Mouse (Mus musculus): ENCODE measurements around the gene Olfr1152. TPM values are rescaled to one million over a fixed set of nuclear protein-coding genes. Genes with fewer than 3 reads are reported as not detected.

Gene Olfr1152
- total RNA-seq (2014; rRNA removed; ENCODE audit: low replicate concordance) (not detected in 2 replicates), polyA plus RNA-seq (2015; fragmentation: Nextera tagmentation; extraction: Ambion mirVana) (not detected in 2 replicates)

GRCm38 (mm10) chr2:87866192-87866591 is at the start of gene Olfr1152:
TSS of gene Olfr1152 (plus strand) at chr2:87866492.
- H3K36me3 ChIP-seq (replicated peaks; ENCODE audit: control insufficient read depth, insufficient read depth, low read length): no peaks in the 10 kb centered on the region
- H3K27ac ChIP-seq (ENCODE audit: low read depth): no peak within 1 kb of the TSS
- no peak within 1 kb of the TSS for H3K4me3 ChIP-seq (ENCODE audit: low read depth, low read length)
- TF ChIP-seq EP300 (IDR thresholded peaks at IDR 0.05; ENCODE audit: low read depth) (no peak), CTCF (IDR thresholded peaks at IDR 0.05; ENCODE audit: low read depth) (no peak)
- DNase-seq (ENCODE audit: low spot score) (no peak), ATAC-seq (ENCODE audit: insufficient read depth, low read depth) (no peak)
- H3K4me2 ChIP-seq (ENCODE audit: low read depth, low read length): no peak within 1 kb of the TSS
- H3K9me3 ChIP-seq (replicated peaks; ENCODE audit: control insufficient read depth, low read length): no peaks in the 10 kb centered on the region
- H3K9ac ChIP-seq (replicated peaks; ENCODE audit: low read depth, low read length): no peak within 1 kb of the TSS
- no peaks in the 10 kb centered on the region for H3K4me1 ChIP-seq (ENCODE audit: control insufficient read depth, insufficient read depth)
- H3K27me3 ChIP-seq (ENCODE audit: control insufficient read depth, insufficient read depth, low read length): no peaks in the 10 kb centered on the region

GRCm38 (mm10) chr2:87830233-87830632 is 36.1 kb upstream of the Olfr1152 start, which contains the start of gene Olfr1148:
TSS of gene Olfr1148 (plus strand) at chr2:87830533.
- Histone ChIP-seq H3K4me1 (ENCODE audit: control insufficient read depth, insufficient read depth) (no peaks in the 10 kb centered on the region), H3K36me3 (replicated peaks; ENCODE audit: control insufficient read depth, insufficient read depth, low read length) (no peaks in the 10 kb centered on the region), H3K9me3 (replicated peaks; ENCODE audit: control insufficient read depth, low read length) (no peaks in the 10 kb centered on the region; the same call in 1 of the 2 replicates), H3K9ac (replicated peaks; ENCODE audit: low read depth, low read length) (no peak within 1 kb of the TSS), H3K4me3 (ENCODE audit: low read depth, low read length) (no peak within 1 kb of the TSS), H3K27ac (ENCODE audit: low read depth) (no peak within 1 kb of the TSS), H3K27me3 (ENCODE audit: control insufficient read depth, insufficient read depth, low read length) (no peaks in the 10 kb centered on the region), H3K4me2 (ENCODE audit: low read depth, low read length) (no peak within 1 kb of the TSS)
- TF ChIP-seq EP300 (IDR thresholded peaks at IDR 0.05; ENCODE audit: low read depth) (no peak), CTCF (IDR thresholded peaks at IDR 0.05; ENCODE audit: low read depth) (no peak)
- 77% methylated on average over 1 of the region's 1 CpGs for WGBS
- ATAC-seq (ENCODE audit: insufficient read depth, low read depth): no peak
- no peak for DNase-seq (ENCODE audit: low spot score)

- no peak within 1 kb of the TSS for H3K4me2 ChIP-seq (ENCODE audit: low read depth, low read length)
- TF ChIP-seq CTCF (IDR thresholded peaks at IDR 0.05; ENCODE audit: low read depth) (no peak), EP300 (IDR thresholded peaks at IDR 0.05; ENCODE audit: low read depth) (no peak)
- H3K9ac ChIP-seq (replicated peaks; ENCODE audit: low read depth, low read length): no peak within 1 kb of the TSS
- H3K27me3 ChIP-seq (ENCODE audit: control insufficient read depth, insufficient read depth, low read length): no peaks in the 10 kb centered on the region
- 54% methylated on average over 1 of the region's 1 CpGs for WGBS
- ATAC-seq (ENCODE audit: insufficient read depth, low read depth): no peak
- no peak for DNase-seq (ENCODE audit: low spot score)
- H3K4me1 ChIP-seq (ENCODE audit: control insufficient read depth, insufficient read depth): no peaks in the 10 kb centered on the region
- H3K4me3 ChIP-seq (ENCODE audit: low read depth, low read length): no peak within 1 kb of the TSS
- no peak within 1 kb of the TSS for H3K27ac ChIP-seq (ENCODE audit: low read depth)
- H3K9me3 ChIP-seq (replicated peaks; ENCODE audit: control insufficient read depth, low read length): no peaks in the 10 kb centered on the region
- no peaks in the 10 kb centered on the region for H3K36me3 ChIP-seq (replicated peaks; ENCODE audit: control insufficient read depth, insufficient read depth, low read length)
These were observed 22.6 kb upstream of the Olfr1152 start, which contains the start of gene Olfr1150-ps1 for GRCm38 (mm10) chr2:87843693-87844092. TSS of gene Olfr1150-ps1 (plus strand) at chr2:87843993.

GRCm38 (mm10) chr2:87855562-87855961 is 10.7 kb upstream of the Olfr1152 start, which contains the start of gene Olfr1151:
TSS of gene Olfr1151 (plus strand) at chr2:87855862.
- WGBS: 65% methylated on average over 1 of the region's 1 CpGs
- H3K36me3 ChIP-seq (replicated peaks; ENCODE audit: control insufficient read depth, insufficient read depth, low read length): no peaks in the 10 kb centered on the region
- TF ChIP-seq EP300 (IDR thresholded peaks at IDR 0.05; ENCODE audit: low read depth): no peak
- TF ChIP-seq CTCF (IDR thresholded peaks at IDR 0.05; ENCODE audit: low read depth): no peak
- H3K4me1 ChIP-seq (ENCODE audit: control insufficient read depth, insufficient read depth): no peaks in the 10 kb centered on the region
- no peak for ATAC-seq (ENCODE audit: insufficient read depth, low read depth)
- no peak within 1 kb of the TSS for H3K4me2 ChIP-seq (ENCODE audit: low read depth, low read length)
- no peak within 1 kb of the TSS for H3K27ac ChIP-seq (ENCODE audit: low read depth)
- no peak for DNase-seq (ENCODE audit: low spot score)
- H3K9ac ChIP-seq (replicated peaks; ENCODE audit: low read depth, low read length): no peak within 1 kb of the TSS
- no peaks in the 10 kb centered on the region for H3K27me3 ChIP-seq (ENCODE audit: control insufficient read depth, insufficient read depth, low read length)
- no peaks in the 10 kb centered on the region for H3K9me3 ChIP-seq (replicated peaks; ENCODE audit: control insufficient read depth, low read length)
- H3K4me3 ChIP-seq (ENCODE audit: low read depth, low read length): no peak within 1 kb of the TSS

- TF ChIP-seq EP300 (IDR thresholded peaks at IDR 0.05; ENCODE audit: low read depth) (no peak), CTCF (IDR thresholded peaks at IDR 0.05; ENCODE audit: low read depth) (no peak)
- ATAC-seq (ENCODE audit: insufficient read depth, low read depth) (no peak), DNase-seq (ENCODE audit: low spot score) (no peak)
- no peak within 1 kb of the TSS for H3K9ac ChIP-seq (replicated peaks; ENCODE audit: low read depth, low read length)
- WGBS: 66% methylated on average over 1 of the region's 1 CpGs
- no peaks in the 10 kb centered on the region for H3K36me3 ChIP-seq (replicated peaks; ENCODE audit: control insufficient read depth, insufficient read depth, low read length)
- H3K27me3 ChIP-seq (ENCODE audit: control insufficient read depth, insufficient read depth, low read length): no peaks in the 10 kb centered on the region
- H3K27ac ChIP-seq (ENCODE audit: low read depth): no peak within 1 kb of the TSS
- no peaks in the 10 kb centered on the region for H3K4me1 ChIP-seq (ENCODE audit: control insufficient read depth, insufficient read depth)
- no peaks in the 10 kb centered on the region for H3K9me3 ChIP-seq (replicated peaks; ENCODE audit: control insufficient read depth, low read length)
- H3K4me3 ChIP-seq (ENCODE audit: low read depth, low read length): no peak within 1 kb of the TSS
- H3K4me2 ChIP-seq (ENCODE audit: low read depth, low read length): no peak within 1 kb of the TSS
These were observed 28.4 kb downstream of the Olfr1152 start, which contains the start of gene Olfr1153 for GRCm38 (mm10) chr2:87894662-87895061. TSS of gene Olfr1153 (plus strand) at chr2:87894962.

- no peaks in the 10 kb centered on the region for H3K27me3 ChIP-seq (ENCODE audit: control insufficient read depth, insufficient read depth, low read length)
- H3K4me2 ChIP-seq (ENCODE audit: low read depth, low read length): no peak within 1 kb of the TSS
- no peak for DNase-seq (ENCODE audit: low spot score)
- no peaks in the 10 kb centered on the region for H3K4me1 ChIP-seq (ENCODE audit: control insufficient read depth, insufficient read depth)
- no peak within 1 kb of the TSS for H3K4me3 ChIP-seq (ENCODE audit: low read depth, low read length)
- no peak within 1 kb of the TSS for H3K9ac ChIP-seq (replicated peaks; ENCODE audit: low read depth, low read length)
- ATAC-seq (ENCODE audit: insufficient read depth, low read depth): no peak
- no peaks in the 10 kb centered on the region for H3K9me3 ChIP-seq (replicated peaks; ENCODE audit: control insufficient read depth, low read length)
- H3K36me3 ChIP-seq (replicated peaks; ENCODE audit: control insufficient read depth, insufficient read depth, low read length): no peaks in the 10 kb centered on the region
- TF ChIP-seq EP300 (IDR thresholded peaks at IDR 0.05; ENCODE audit: low read depth) (no peak), CTCF (IDR thresholded peaks at IDR 0.05; ENCODE audit: low read depth) (no peak)
- no peak within 1 kb of the TSS for H3K27ac ChIP-seq (ENCODE audit: low read depth)
- WGBS: 78% methylated on average over 1 of the region's 1 CpGs
These were observed 38.8 kb downstream of the Olfr1152 start, which contains the start of gene Olfr1154 for GRCm38 (mm10) chr2:87905066-87905465. TSS of gene Olfr1154 (minus strand) at chr2:87905166.

Other genes starting within 250 kb of the Olfr1152 start
- gene Olfr1131, start 239.4 kb upstream of the Olfr1152 start, total RNA-seq (2014; rRNA removed; ENCODE audit: low replicate concordance): not detected in 2 replicates
- gene Olfr1131, start 239.4 kb upstream of the Olfr1152 start, polyA plus RNA-seq (2015; fragmentation: Nextera tagmentation; extraction: Ambion mirVana): not detected in 2 replicates
- not detected in 2 replicates for gene Olfr1132, start 229.0 kb upstream of the Olfr1152 start, total RNA-seq (2014; rRNA removed; ENCODE audit: low replicate concordance)
- gene Olfr1132, start 229.0 kb upstream of the Olfr1152 start, polyA plus RNA-seq (2015; fragmentation: Nextera tagmentation; extraction: Ambion mirVana): not detected in 2 replicates
- gene Olfr1133, start 219.1 kb upstream of the Olfr1152 start, total RNA-seq (2014; rRNA removed; ENCODE audit: low replicate concordance): not detected in 2 replicates
- gene Olfr1133, start 219.1 kb upstream of the Olfr1152 start, polyA plus RNA-seq (2015; fragmentation: Nextera tagmentation; extraction: Ambion mirVana): not detected in 2 replicates
- not detected in 2 replicates for gene Olfr1134, start 208.0 kb upstream of the Olfr1152 start, total RNA-seq (2014; rRNA removed; ENCODE audit: low replicate concordance)
- gene Olfr1134, start 208.0 kb upstream of the Olfr1152 start, polyA plus RNA-seq (2015; fragmentation: Nextera tagmentation; extraction: Ambion mirVana): not detected in 2 replicates
- not detected in 2 replicates for gene Olfr1135, start 192.8 kb upstream of the Olfr1152 start, total RNA-seq (2014; rRNA removed; ENCODE audit: low replicate concordance)
- gene Olfr1135, start 192.8 kb upstream of the Olfr1152 start, polyA plus RNA-seq (2015; fragmentation: Nextera tagmentation; extraction: Ambion mirVana): not detected in 2 replicates
- gene Olfr1136, start 172.5 kb upstream of the Olfr1152 start, total RNA-seq (2014; rRNA removed; ENCODE audit: low replicate concordance): not detected in 2 replicates
- gene Olfr1136, start 172.5 kb upstream of the Olfr1152 start, polyA plus RNA-seq (2015; fragmentation: Nextera tagmentation; extraction: Ambion mirVana): not detected in 2 replicates
- not detected in 2 replicates for gene Olfr1137, start 153.3 kb upstream of the Olfr1152 start, total RNA-seq (2014; rRNA removed; ENCODE audit: low replicate concordance)
- gene Olfr1137, start 153.3 kb upstream of the Olfr1152 start, polyA plus RNA-seq (2015; fragmentation: Nextera tagmentation; extraction: Ambion mirVana): not detected in 2 replicates
- gene Olfr1138, start 126.5 kb upstream of the Olfr1152 start, total RNA-seq (2014; rRNA removed; ENCODE audit: low replicate concordance): not detected in 2 replicates
- not detected in 2 replicates for gene Olfr1138, start 126.5 kb upstream of the Olfr1152 start, polyA plus RNA-seq (2015; fragmentation: Nextera tagmentation; extraction: Ambion mirVana)
- not detected in 2 replicates for gene Olfr1140, start 122.7 kb upstream of the Olfr1152 start, total RNA-seq (2014; rRNA removed; ENCODE audit: low replicate concordance)
- not detected in 2 replicates for gene Olfr1140, start 122.7 kb upstream of the Olfr1152 start, polyA plus RNA-seq (2015; fragmentation: Nextera tagmentation; extraction: Ambion mirVana)
- not detected in 2 replicates for gene Olfr1141, start 112.5 kb upstream of the Olfr1152 start, total RNA-seq (2014; rRNA removed; ENCODE audit: low replicate concordance)
- not detected in 2 replicates for gene Olfr1141, start 112.5 kb upstream of the Olfr1152 start, polyA plus RNA-seq (2015; fragmentation: Nextera tagmentation; extraction: Ambion mirVana)
- gene Olfr152, start 87.0 kb upstream of the Olfr1152 start, total RNA-seq (2014; rRNA removed; ENCODE audit: low replicate concordance): not detected in 2 replicates
- gene Olfr152, start 87.0 kb upstream of the Olfr1152 start, polyA plus RNA-seq (2015; fragmentation: Nextera tagmentation; extraction: Ambion mirVana): not detected in 2 replicates
- gene Olfr1143, start 65.9 kb upstream of the Olfr1152 start, total RNA-seq (2014; rRNA removed; ENCODE audit: low replicate concordance): not detected in 2 replicates
- not detected in 2 replicates for gene Olfr1143, start 65.9 kb upstream of the Olfr1152 start, polyA plus RNA-seq (2015; fragmentation: Nextera tagmentation; extraction: Ambion mirVana)
- gene Olfr1145, start 56.7 kb upstream of the Olfr1152 start, total RNA-seq (2014; rRNA removed; ENCODE audit: low replicate concordance): not detected in 2 replicates
- gene Olfr1145, start 56.7 kb upstream of the Olfr1152 start, polyA plus RNA-seq (2015; fragmentation: Nextera tagmentation; extraction: Ambion mirVana): not detected in 2 replicates
- not detected in 2 replicates for gene Olfr1148, start 36.0 kb upstream of the Olfr1152 start, total RNA-seq (2014; rRNA removed; ENCODE audit: low replicate concordance)
- gene Olfr1148, start 36.0 kb upstream of the Olfr1152 start, polyA plus RNA-seq (2015; fragmentation: Nextera tagmentation; extraction: Ambion mirVana): not detected in 2 replicates
- not detected in 2 replicates for gene Olfr1150-ps1, start 22.5 kb upstream of the Olfr1152 start, total RNA-seq (2014; rRNA removed; ENCODE audit: low replicate concordance)
- not detected in 2 replicates for gene Olfr1150-ps1, start 22.5 kb upstream of the Olfr1152 start, polyA plus RNA-seq (2015; fragmentation: Nextera tagmentation; extraction: Ambion mirVana)
- not detected in 2 replicates for gene Olfr1151, start 10.6 kb upstream of the Olfr1152 start, total RNA-seq (2014; rRNA removed; ENCODE audit: low replicate concordance)
- gene Olfr1151, start 10.6 kb upstream of the Olfr1152 start, polyA plus RNA-seq (2015; fragmentation: Nextera tagmentation; extraction: Ambion mirVana): not detected in 2 replicates
- not detected in 2 replicates for gene Olfr1153, start 28.5 kb downstream of the Olfr1152 start, total RNA-seq (2014; rRNA removed; ENCODE audit: low replicate concordance)
- gene Olfr1153, start 28.5 kb downstream of the Olfr1152 start, polyA plus RNA-seq (2015; fragmentation: Nextera tagmentation; extraction: Ambion mirVana): not detected in 2 replicates
- gene Olfr1154, start 38.7 kb downstream of the Olfr1152 start, total RNA-seq (2014; rRNA removed; ENCODE audit: low replicate concordance): not detected in 2 replicates
- gene Olfr1154, start 38.7 kb downstream of the Olfr1152 start, polyA plus RNA-seq (2015; fragmentation: Nextera tagmentation; extraction: Ambion mirVana): not detected in 2 replicates
- not detected in 2 replicates for gene Olfr1155, start 78.6 kb downstream of the Olfr1152 start, total RNA-seq (2014; rRNA removed; ENCODE audit: low replicate concordance)
- gene Olfr1155, start 78.6 kb downstream of the Olfr1152 start, polyA plus RNA-seq (2015; fragmentation: Nextera tagmentation; extraction: Ambion mirVana): not detected in 2 replicates
- not detected in 2 replicates for gene Olfr1156, start 86.6 kb downstream of the Olfr1152 start, total RNA-seq (2014; rRNA removed; ENCODE audit: low replicate concordance)
- not detected in 2 replicates for gene Olfr1156, start 86.6 kb downstream of the Olfr1152 start, polyA plus RNA-seq (2015; fragmentation: Nextera tagmentation; extraction: Ambion mirVana)
- gene Olfr1157, start 101.8 kb downstream of the Olfr1152 start, total RNA-seq (2014; rRNA removed; ENCODE audit: low replicate concordance): not detected in 2 replicates
- gene Olfr1157, start 101.8 kb downstream of the Olfr1152 start, polyA plus RNA-seq (2015; fragmentation: Nextera tagmentation; extraction: Ambion mirVana): not detected in 2 replicates
- gene Olfr74, start 108.2 kb downstream of the Olfr1152 start, total RNA-seq (2014; rRNA removed; ENCODE audit: low replicate concordance): not detected in 2 replicates
- gene Olfr74, start 108.2 kb downstream of the Olfr1152 start, polyA plus RNA-seq (2015; fragmentation: Nextera tagmentation; extraction: Ambion mirVana): not detected in 2 replicates
- gene Olfr1158, start 123.6 kb downstream of the Olfr1152 start, total RNA-seq (2014; rRNA removed; ENCODE audit: low replicate concordance): not detected in 2 replicates
- not detected in 2 replicates for gene Olfr1158, start 123.6 kb downstream of the Olfr1152 start, polyA plus RNA-seq (2015; fragmentation: Nextera tagmentation; extraction: Ambion mirVana)
- gene Olfr1160, start 141.8 kb downstream of the Olfr1152 start, total RNA-seq (2014; rRNA removed; ENCODE audit: low replicate concordance): not detected in 2 replicates
- not detected in 2 replicates for gene Olfr1160, start 141.8 kb downstream of the Olfr1152 start, polyA plus RNA-seq (2015; fragmentation: Nextera tagmentation; extraction: Ambion mirVana)
- not detected in 2 replicates for gene Olfr1161, start 156.3 kb downstream of the Olfr1152 start, total RNA-seq (2014; rRNA removed; ENCODE audit: low replicate concordance)
- gene Olfr1161, start 156.3 kb downstream of the Olfr1152 start, polyA plus RNA-seq (2015; fragmentation: Nextera tagmentation; extraction: Ambion mirVana): not detected in 2 replicates
- not detected in 2 replicates for gene Olfr73, start 171.2 kb downstream of the Olfr1152 start, total RNA-seq (2014; rRNA removed; ENCODE audit: low replicate concordance)
- gene Olfr73, start 171.2 kb downstream of the Olfr1152 start, polyA plus RNA-seq (2015; fragmentation: Nextera tagmentation; extraction: Ambion mirVana): not detected in 2 replicates
- not detected in 2 replicates for gene Olfr1162, start 184.6 kb downstream of the Olfr1152 start, total RNA-seq (2014; rRNA removed; ENCODE audit: low replicate concordance)
- not detected in 2 replicates for gene Olfr1162, start 184.6 kb downstream of the Olfr1152 start, polyA plus RNA-seq (2015; fragmentation: Nextera tagmentation; extraction: Ambion mirVana)
- gene Olfr1163, start 205.3 kb downstream of the Olfr1152 start, total RNA-seq (2014; rRNA removed; ENCODE audit: low replicate concordance): not detected in 2 replicates
- gene Olfr1163, start 205.3 kb downstream of the Olfr1152 start, polyA plus RNA-seq (2015; fragmentation: Nextera tagmentation; extraction: Ambion mirVana): not detected in 2 replicates
- gene Olfr1164, start 227.5 kb downstream of the Olfr1152 start, total RNA-seq (2014; rRNA removed; ENCODE audit: low replicate concordance): not detected in 2 replicates
- not detected in 2 replicates for gene Olfr1164, start 227.5 kb downstream of the Olfr1152 start, polyA plus RNA-seq (2015; fragmentation: Nextera tagmentation; extraction: Ambion mirVana)

Measured in heart, postnatal 0 days (tissue).